Mouse (Mus musculus): Measurements from ENCODE around the gene Ripor1. TPM values are rescaled to one million over a fixed set of nuclear protein-coding genes. Genes with fewer than 3 reads are reported as not detected.

Ripor1 gene
- total RNA-seq, 2 experiments from 2014 or later, result 41.7 to 50.9 TPM

Small RNAs within 50 kb of the gene (microRNA-seq; reads per million reads assigned to microRNA genes)
- not detected for gene Mir1966

Other genes with a start within 250 kb of the Ripor1 start
- not detected for gene Plekhg4, start 232.0 kb upstream of the Ripor1 start, total RNA-seq (2021)
- gene Kctd19, start 191.8 kb upstream of the Ripor1 start, total RNA-seq (2021), result under 1 TPM in 1 of 2 experiments, not detected in 1; 0.44 TPM
- gene Lrrc36, start 191.7 kb upstream of the Ripor1 start, total RNA-seq (2021), result under 1 TPM; 0.42 to 0.73 TPM
- 10 to 100 TPM; 51.4 TPM for gene Tppp3, start 133.7 kb upstream of the Ripor1 start, total RNA-seq (2021)
- 10 to 100 TPM; 12.8 to 13.6 TPM for gene Zdhhc1, start 108.4 kb upstream of the Ripor1 start, total RNA-seq (2021)
- gene Hsd11b2, start 86.5 kb upstream of the Ripor1 start, total RNA-seq (2021), result under 1 TPM; 0.13 to 0.36 TPM
- gene Atp6v0d1, start 39.2 kb upstream of the Ripor1 start, total RNA-seq (2021), result 10 to 100 TPM; 45.7 to 53.2 TPM
- gene Ctcf, start 31.3 kb downstream of the Ripor1 start, total RNA-seq (2021), result 10 to 100 TPM; 36.4 to 43.6 TPM
- not detected for gene Agrp, start 32.1 kb downstream of the Ripor1 start, total RNA-seq (2021)
- gene Carmil2, start 81.0 kb downstream of the Ripor1 start, total RNA-seq (2021), result under 1 TPM; 0.18 to 0.20 TPM
- gene Acd, start 95.8 kb downstream of the Ripor1 start, total RNA-seq (2021), result 10 to 100 TPM; 11.1 to 13.7 TPM
- 1 to 10 TPM; 8.4 to 9.1 TPM for gene Pard6a, start 95.9 kb downstream of the Ripor1 start, total RNA-seq (2021)
- not detected for gene 4933405L10Rik, start 102.4 kb downstream of the Ripor1 start, total RNA-seq (2021)
- gene Enkd1, start 103.0 kb downstream of the Ripor1 start, total RNA-seq (2021), result 1 to 10 TPM; 2.0 to 2.4 TPM
- gene Gfod2, start 153.4 kb downstream of the Ripor1 start, total RNA-seq (2021), result 1 to 10 TPM; 4.2 to 4.8 TPM
- gene Ranbp10, start 222.1 kb downstream of the Ripor1 start, total RNA-seq (2021), result 10 to 100 TPM; 19.1 to 19.2 TPM
- gene Tsnaxip1, start 222.5 kb downstream of the Ripor1 start, total RNA-seq (2021), result not detected
- gene Cenpt, start 248.0 kb downstream of the Ripor1 start, total RNA-seq (2021), result 1 to 10 TPM; 2.2 to 2.9 TPM
- 10 to 100 TPM; 23.8 to 27.4 TPM for gene Thap11, start 249.9 kb downstream of the Ripor1 start, total RNA-seq (2021)